Mouse (Mus musculus): ENCODE results near the gene Slc25a13.

GRCm38 (mm10) chr6:6016931-6017330 is 200.0 kb downstream of the Slc25a13 start:
- TF ChIP-seq BHLHE40 (IDR thresholded peaks at IDR 0.05; ENCODE audit: low read depth, low read length) (no peak), USF2 (conservative IDR thresholded peaks at IDR 0.05; ENCODE audit: low read depth, low read length) (no peak), MAFK (IDR thresholded peaks at IDR 0.05; ENCODE audit: insufficient replicate concordance, low read length) (no peak), KAT2A (IDR thresholded peaks at IDR 0.05; ENCODE audit: insufficient replicate concordance, low read length) (no peak), CTCF (conservative IDR thresholded peaks at IDR 0.05 in 1 of 2, IDR thresholded peaks at IDR 0.05 in 1 of 2; ENCODE audit: low read depth in 2 of 2, low read length in 2 of 2) (no peak), JUND (conservative IDR thresholded peaks at IDR 0.05; ENCODE audit: low read depth, low read length) (no peak), MYC (IDR thresholded peaks at IDR 0.05; ENCODE audit: low read depth, low read length) (no peak)
